Mouse (Mus musculus): ENCODE results near the gene Decr2. TPM values are rescaled to one million over a fixed set of nuclear protein-coding genes. Genes with fewer than 3 reads are reported as not detected.

Decr2 gene
- polyA plus RNA-seq, 1 experiment from 2014 or later = 36.3 TPM

GRCm38 (mm10) chr17:26070136-26070535 lies 20.0 kb downstream of the Decr2 start:
- Histone ChIP-seq H3K9ac (peak overlapping the region; percentile 93; the same call in 1 of the 2 replicates), H3K9me3 (no peaks in the 10 kb centered on the region), H3K4me3 (peak overlapping the region; percentile 83), H3K27me3 (replicated peaks) (0 out of 2 replicates have a peak, but pooled peaks cover 3% of the 10 kb centered on the region), H3K4me2 (peak overlapping the region; percentile 98), H3K4me1 (peaks cover 30% of the 10 kb centered on the region), H3K36me3 (replicated peaks) (no peaks in the 10 kb centered on the region), H3K27ac (no peak overlapping the region)
- 38% methylated on average over 6 of the region's 6 CpGs for WGBS
- no peak for ATAC-seq (replicated peaks)

GRCm38 (mm10) chr17:26068831-26069739 lies 21.1 kb downstream of the Decr2 start, which contains the start of gene Rab11fip3:
Rab11fip3 (minus strand) TSS chr17:26069555.
- under 1% methylated on average over 94 of the region's 94 CpGs for WGBS
- no peaks in the 10 kb centered on the region for H3K36me3 ChIP-seq (replicated peaks)
- peak within 1 kb of the TSS; percentile 83 for H3K4me3 ChIP-seq
- peaks cover 41% of the 10 kb centered on the region for H3K4me1 ChIP-seq
- H3K4me2 ChIP-seq = peak within 1 kb of the TSS; percentile 98
- H3K27ac ChIP-seq = peak within 1 kb of the TSS; percentile 91
- ATAC-seq (replicated peaks) = peak; percentile 94
- peak within 1 kb of the TSS; percentile 93 for H3K9ac ChIP-seq
- H3K9me3 ChIP-seq = no peaks in the 10 kb centered on the region
- H3K27me3 ChIP-seq (replicated peaks) = 0 out of 2 replicates have a peak, but pooled peaks cover 3% of the 10 kb centered on the region

- Histone ChIP-seq H3K9ac (peak overlapping the region; percentile 93), H3K4me2 (peak overlapping the region; percentile 98), H3K27ac (peak overlapping the region; percentile 91), H3K4me3 (peak overlapping the region; percentile 83), H3K9me3 (no peaks in the 10 kb centered on the region), H3K4me1 (peaks cover 50% of the 10 kb centered on the region), H3K27me3 (replicated peaks) (0 out of 2 replicates have a peak, but pooled peaks cover 3% of the 10 kb centered on the region), H3K36me3 (replicated peaks) (0 out of 2 replicates have a peak, but pooled peaks cover 2% of the 10 kb centered on the region)
- peak; percentile 48; the same call in 1 of the 2 replicates for ATAC-seq (replicated peaks)
- WGBS = 1% methylated on average over 44 of the region's 44 CpGs
Observed at GRCm38 (mm10) chr17:26068024-26068830, 21.9 kb downstream of the Decr2 start.

GRCm38 (mm10) chr17:26066488-26067020 lies 23.6 kb downstream of the Decr2 start:
- no peak overlapping the region for H3K27ac ChIP-seq
- peaks cover 9% of the 10 kb centered on the region; the same call in 1 of the 2 replicates for H3K36me3 ChIP-seq (replicated peaks)
- H3K27me3 ChIP-seq (replicated peaks) = 0 out of 2 replicates have a peak, but pooled peaks cover 3% of the 10 kb centered on the region
- H3K9me3 ChIP-seq = no peaks in the 10 kb centered on the region
- ATAC-seq (replicated peaks) = no peak
- peak overlapping the region; percentile 98 for H3K4me2 ChIP-seq
- peak overlapping the region; percentile 93 for H3K9ac ChIP-seq
- H3K4me3 ChIP-seq = peak overlapping the region; percentile 83
- H3K4me1 ChIP-seq = peaks cover 65% of the 10 kb centered on the region
- 90% methylated on average over 7 of the region's 7 CpGs for WGBS

- H3K4me1 ChIP-seq = peaks cover 69% of the 10 kb centered on the region
- WGBS = 70% methylated on average over 6 of the region's 6 CpGs
- H3K4me3 ChIP-seq = 0 out of 2 replicates have a peak overlapping the region, but pooled peaks have one; percentile 0
- H3K36me3 ChIP-seq (replicated peaks) = peaks cover 9% of the 10 kb centered on the region; the same call in 1 of the 2 replicates
- H3K9me3 ChIP-seq = no peaks in the 10 kb centered on the region
- ATAC-seq (replicated peaks) = no peak
- H3K9ac ChIP-seq = no peak overlapping the region
- H3K27ac ChIP-seq = no peak overlapping the region
- peak overlapping the region; percentile 98 for H3K4me2 ChIP-seq
- H3K27me3 ChIP-seq (replicated peaks) = no peaks in the 10 kb centered on the region
Observed at GRCm38 (mm10) chr17:26064916-26065315, 25.2 kb downstream of the Decr2 start.

- Histone ChIP-seq H3K27me3 (replicated peaks) (no peaks in the 10 kb centered on the region), H3K27ac (no peak overlapping the region), H3K9ac (no peak overlapping the region), H3K9me3 (no peaks in the 10 kb centered on the region), H3K4me3 (no peak overlapping the region), H3K4me2 (no peak overlapping the region), H3K36me3 (replicated peaks) (peaks cover 20% of the 10 kb centered on the region), H3K4me1 (peaks cover 21% of the 10 kb centered on the region)
- WGBS = 85% methylated on average over 9 of the region's 9 CpGs
- ATAC-seq (replicated peaks) = no peak
Observed at GRCm38 (mm10) chr17:26057787-26058567, 32.2 kb downstream of the Decr2 start.

GRCm38 (mm10) chr17:26057278-26057677 lies 32.9 kb downstream of the Decr2 start:
- Histone ChIP-seq H3K9me3 (no peaks in the 10 kb centered on the region), H3K9ac (no peak overlapping the region; the same call in 1 of the 2 replicates), H3K27me3 (replicated peaks) (no peaks in the 10 kb centered on the region), H3K27ac (no peak overlapping the region), H3K36me3 (replicated peaks) (peaks cover 15% of the 10 kb centered on the region), H3K4me3 (no peak overlapping the region), H3K4me2 (no peak overlapping the region), H3K4me1 (peaks cover 14% of the 10 kb centered on the region)
- 91% methylated on average over 8 of the region's 8 CpGs for WGBS
- ATAC-seq (replicated peaks) = no peak

- Histone ChIP-seq H3K4me2 (no peak overlapping the region), H3K9me3 (no peaks in the 10 kb centered on the region), H3K36me3 (replicated peaks) (peaks cover 13% of the 10 kb centered on the region; the same call in 1 of the 2 replicates), H3K4me3 (no peak overlapping the region), H3K9ac (no peak overlapping the region), H3K27ac (no peak overlapping the region), H3K4me1 (peaks cover 2% of the 10 kb centered on the region; the same call in 1 of the 2 replicates), H3K27me3 (replicated peaks) (no peaks in the 10 kb centered on the region)
- ATAC-seq (replicated peaks) = no peak
- 48% methylated on average over 6 of the region's 6 CpGs for WGBS
Observed at GRCm38 (mm10) chr17:26055164-26055563, 35.0 kb downstream of the Decr2 start.

- peaks cover 11% of the 10 kb centered on the region; the same call in 1 of the 2 replicates for H3K36me3 ChIP-seq (replicated peaks)
- no peaks in the 10 kb centered on the region for H3K4me1 ChIP-seq
- no peak overlapping the region for H3K27ac ChIP-seq
- no peaks in the 10 kb centered on the region for H3K27me3 ChIP-seq (replicated peaks)
- WGBS = 76% methylated on average over 17 of the region's 17 CpGs
- no peak overlapping the region for H3K4me2 ChIP-seq
- no peaks in the 10 kb centered on the region for H3K9me3 ChIP-seq
- no peak overlapping the region for H3K4me3 ChIP-seq
- H3K9ac ChIP-seq = no peak overlapping the region
- no peak for ATAC-seq (replicated peaks)
Observed at GRCm38 (mm10) chr17:26054133-26054845, 35.8 kb downstream of the Decr2 start.

GRCm38 (mm10) chr17:26052706-26053105 lies 37.4 kb downstream of the Decr2 start:
- 0 out of 2 replicates have a peak, but pooled peaks cover 6% of the 10 kb centered on the region for H3K36me3 ChIP-seq (replicated peaks)
- WGBS = 94% methylated on average over 4 of the region's 4 CpGs

More at GRCm38 (mm10) chr17:26052706-26053105, 37.4 kb downstream of the Decr2 start:
- no peak overlapping the region for H3K9ac ChIP-seq
- no peaks in the 10 kb centered on the region for H3K27me3 ChIP-seq (replicated peaks)
- no peak for ATAC-seq (replicated peaks)
- no peak overlapping the region for H3K27ac ChIP-seq
- H3K4me2 ChIP-seq = no peak overlapping the region
- no peak overlapping the region for H3K4me3 ChIP-seq
- H3K4me1 ChIP-seq = no peaks in the 10 kb centered on the region
- no peaks in the 10 kb centered on the region for H3K9me3 ChIP-seq

All from midbrain, embryonic 15.5 days (tissue).